Mouse (Mus musculus) hematopoietic stem cell, adult 5-6 weeks (primary cell): ENCODE results near the gene Fam178b. TPM values are rescaled to one million over a fixed set of nuclear protein-coding genes. Genes with fewer than 3 reads are reported as not detected.
"Not testable (repeated sequence)": the region's sequence is repeated elsewhere in the genome, so short reads cannot be mapped to it uniquely, and the experiment has no call there.

Experiments used
- ATAC-seq, 2 experiments: fragments of 125-278 bp in 1 of 2; replicated peaks in 1 of 2; 2 replicates each; pipeline ENCODE4 v1.8.0; 2016 to 2017; ENCODE audit warnings: inconsistent platforms in 2 of 2, mild to moderate bottlenecking in 2 of 2, moderate number of reproducible peaks in 2 of 2, low read depth in 1 of 2, moderate TSS enrichment in 1 of 2; ENCODE audit not compliant: low FRiP score in 2 of 2, poor library complexity in 2 of 2, severe bottlenecking in 2 of 2, insufficient read depth in 1 of 2, low TSS enrichment in 1 of 2
- total RNA-seq: library from RNA; stranded (forward); fragments of 172-1452, 232-1000 nt; gene quantifications from 2 replicates; pipeline ENCODE4 v1.2.3, GENCODE M21; 2017

The Fam178b gene
- total RNA-seq, 1 experiment from 2014 or later: not detected

DNA sequence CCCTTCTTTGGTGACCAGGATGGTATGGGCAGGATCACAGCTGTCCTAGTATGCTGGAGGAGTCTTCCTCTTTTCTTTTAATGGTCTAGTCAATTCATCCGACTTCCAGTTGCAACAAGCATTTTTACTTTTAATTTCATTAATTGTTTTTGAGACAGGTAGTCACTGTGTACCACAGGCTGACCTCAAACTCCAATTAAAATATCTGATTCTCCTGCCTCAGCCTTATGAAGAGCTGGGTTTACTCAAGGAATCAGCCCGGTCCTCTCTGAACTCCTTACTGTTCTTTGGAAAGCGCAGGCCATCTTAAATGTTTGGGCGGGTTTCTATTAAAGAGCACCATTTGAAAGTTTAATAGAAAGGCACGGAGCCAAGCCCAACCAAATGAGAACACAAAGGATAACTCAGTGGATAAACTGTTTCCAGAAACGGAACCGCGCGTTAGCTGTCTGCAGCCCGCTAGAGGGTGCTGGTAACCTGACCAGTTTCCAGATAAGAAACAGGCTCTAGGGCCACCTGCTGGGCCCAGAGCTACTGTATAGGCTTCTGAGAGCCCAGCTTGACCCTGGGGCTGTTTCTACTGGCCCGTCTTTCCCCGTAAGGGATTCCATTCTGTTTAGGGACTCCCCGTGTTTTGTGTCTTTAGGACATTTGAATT is 956 bp upstream of the Fam178b start:
- ATAC-seq: peak; percentile 94 to 96

DNA sequence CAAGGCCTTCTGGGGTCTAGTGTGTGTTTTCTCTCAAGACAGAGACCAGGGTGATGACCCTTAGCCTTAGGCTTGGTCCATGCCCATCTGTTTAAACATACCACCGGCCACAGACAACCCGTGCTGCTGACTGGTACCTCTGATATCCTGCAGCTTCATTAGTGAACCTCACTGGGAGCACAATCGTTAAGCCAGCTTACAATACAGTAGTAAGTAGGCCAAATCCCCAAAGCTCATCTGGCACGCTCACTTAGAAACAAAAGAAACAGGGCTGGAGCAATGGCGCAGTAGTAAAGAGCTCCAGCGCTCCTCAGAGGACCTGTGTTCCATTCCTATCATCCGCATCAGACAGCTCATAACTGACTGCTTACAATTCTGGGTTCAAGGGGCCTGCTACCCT is 2.1 kb downstream of the Fam178b start:
- no peak for ATAC-seq

- ATAC-seq: no peak
Observed at GRCm38 (mm10) chr1:36674936-36675335, 8.0 kb downstream of the Fam178b start.

DNA sequence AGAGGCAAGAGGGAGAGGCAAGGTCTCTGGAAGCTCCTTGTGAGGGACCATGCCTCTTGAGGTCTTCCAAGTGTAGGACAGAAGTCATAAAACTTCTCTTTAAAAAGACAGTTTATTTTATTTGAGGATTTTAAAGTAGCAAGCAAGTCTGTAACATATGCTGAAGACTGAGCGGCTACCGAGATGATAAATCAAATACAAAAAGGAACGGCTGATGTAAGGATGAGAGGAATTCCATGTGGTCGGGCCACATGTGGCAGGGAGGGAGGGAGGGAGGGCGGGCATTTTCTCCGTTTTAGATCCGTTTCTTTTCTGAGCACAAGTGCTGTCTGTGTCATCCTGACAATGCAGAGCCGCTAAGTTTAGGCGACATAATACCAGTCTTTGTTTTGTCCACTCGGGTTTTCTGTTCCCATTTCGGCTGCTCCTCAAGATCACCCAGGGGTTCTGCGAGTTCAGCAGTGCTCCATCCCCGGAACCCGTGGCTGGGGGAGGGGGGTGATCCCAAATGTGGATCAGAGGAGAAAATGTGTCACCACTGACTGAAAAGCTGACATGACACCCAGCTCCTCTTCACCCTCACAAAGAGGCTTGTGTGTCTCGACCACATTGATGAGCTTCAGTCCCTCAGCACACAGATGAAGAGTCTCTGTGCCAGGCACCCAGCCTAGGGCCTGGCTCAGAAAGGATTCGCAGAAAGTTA is 10.2 kb downstream of the Fam178b start:
- no peak for ATAC-seq

- ATAC-seq: no peak
Observed at GRCm38 (mm10) chr1:36671260-36671659, 11.7 kb downstream of the Fam178b start.

DNA sequence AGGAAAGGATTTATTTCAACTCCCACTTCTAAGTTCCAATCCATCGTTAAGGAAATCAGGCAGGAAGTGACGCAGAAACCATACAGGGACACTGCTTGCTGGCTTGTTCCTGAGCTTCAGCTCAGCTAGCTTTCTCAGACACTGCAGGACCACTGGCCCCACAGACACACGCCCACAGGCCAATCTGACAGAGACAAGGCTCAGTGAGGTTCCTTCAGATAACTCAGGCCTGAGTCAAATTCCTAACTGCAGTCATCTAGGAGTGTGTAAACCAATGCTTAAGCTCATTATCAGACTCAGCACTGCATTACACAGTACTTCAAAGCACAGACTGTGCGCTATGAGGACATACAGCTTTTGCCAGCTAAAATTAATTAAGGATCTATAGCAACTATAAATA is 12.7 kb downstream of the Fam178b start:
- ATAC-seq: no peak

DNA sequence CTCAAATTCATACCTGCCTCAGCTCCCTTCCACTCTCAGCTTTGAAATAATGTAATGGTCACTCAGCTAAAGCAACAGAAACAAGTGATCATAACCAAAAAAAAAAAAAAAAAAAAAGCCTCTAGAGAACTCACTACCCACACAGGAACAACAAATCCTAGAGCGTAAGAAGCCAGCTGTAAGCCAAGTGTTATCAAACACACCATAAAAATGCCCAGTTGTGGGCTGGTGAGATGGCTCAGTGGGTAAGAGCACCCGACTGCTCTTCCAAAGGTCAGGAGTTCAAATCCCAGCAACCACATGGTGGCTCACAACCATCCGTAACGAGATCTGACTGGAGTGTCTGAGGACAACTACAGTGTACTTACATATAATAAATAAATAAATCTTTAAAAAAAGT is 15.0 kb downstream of the Fam178b start:
- ATAC-seq: not testable (repeated sequence)

GRCm38 (mm10) chr1:36665934-36666333 is 17.0 kb downstream of the Fam178b start:
- no peak for ATAC-seq

GRCm38 (mm10) chr1:36665165-36665723 is 17.7 kb downstream of the Fam178b start:
- no peak for ATAC-seq

- ATAC-seq: peak in 1 of 2 experiments; percentile 42; a peak in 1 of 4 replicates
Observed at GRCm38 (mm10) chr1:36664457-36664856, 18.5 kb downstream of the Fam178b start.

GRCm38 (mm10) chr1:36658621-36659399 is 24.2 kb downstream of the Fam178b start:
- ATAC-seq: no peak

DNA sequence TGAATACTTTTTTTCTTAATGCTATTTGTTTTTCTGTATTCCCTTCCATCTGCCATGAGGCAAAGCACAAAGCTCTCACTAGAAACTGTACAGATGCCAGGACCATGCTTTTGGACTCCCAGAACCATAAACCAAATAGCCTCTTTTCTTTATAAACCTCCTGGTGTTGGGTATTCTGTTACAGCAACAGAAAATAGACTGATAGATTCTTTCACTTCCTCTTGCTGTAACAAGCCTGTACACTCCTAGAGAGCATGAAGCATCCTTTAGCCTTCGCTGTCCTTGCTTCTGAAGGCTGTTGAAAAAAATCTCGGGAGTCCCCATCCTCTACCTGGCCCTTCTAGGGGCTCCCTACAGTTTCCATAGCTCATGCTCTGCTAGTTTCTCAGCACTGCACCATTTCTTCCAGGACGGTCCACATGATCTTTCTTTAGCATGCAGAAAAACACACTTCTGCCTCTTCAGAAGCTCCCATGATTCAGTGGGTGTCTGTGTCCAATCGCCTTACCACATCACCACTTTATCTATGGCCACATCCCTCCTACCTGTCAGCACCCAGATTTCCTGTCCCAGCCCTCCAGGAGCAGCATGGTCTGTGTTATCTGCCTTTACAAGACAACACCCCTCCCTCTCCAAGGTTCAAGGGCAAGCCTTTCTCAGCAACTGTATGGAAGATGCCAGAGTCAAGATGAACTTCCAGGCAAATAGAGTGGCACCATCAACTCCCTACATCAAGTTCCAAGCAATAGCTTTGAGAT is 25.1 kb downstream of the Fam178b start:
- no peak for ATAC-seq

DNA sequence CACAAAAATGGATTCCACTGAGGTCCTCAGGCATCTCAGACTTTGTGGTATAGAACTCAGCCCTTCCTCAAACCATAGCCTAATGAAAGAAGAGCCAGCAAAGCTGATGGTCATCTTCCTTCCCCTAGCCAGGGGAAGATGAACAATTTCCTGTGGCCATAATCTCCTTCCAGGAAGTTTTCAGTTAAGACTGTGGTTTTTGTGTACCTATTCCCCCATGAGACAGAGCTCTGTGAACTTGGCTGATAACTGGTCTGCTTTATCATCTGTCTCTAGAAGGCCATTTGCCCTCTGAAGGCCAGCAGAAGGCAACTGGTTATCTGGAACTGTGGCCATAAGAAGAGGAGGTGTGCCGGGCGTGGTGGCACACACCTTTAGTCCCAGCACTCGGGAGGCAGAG is 26.8 kb downstream of the Fam178b start:
- ATAC-seq: no peak

DNA sequence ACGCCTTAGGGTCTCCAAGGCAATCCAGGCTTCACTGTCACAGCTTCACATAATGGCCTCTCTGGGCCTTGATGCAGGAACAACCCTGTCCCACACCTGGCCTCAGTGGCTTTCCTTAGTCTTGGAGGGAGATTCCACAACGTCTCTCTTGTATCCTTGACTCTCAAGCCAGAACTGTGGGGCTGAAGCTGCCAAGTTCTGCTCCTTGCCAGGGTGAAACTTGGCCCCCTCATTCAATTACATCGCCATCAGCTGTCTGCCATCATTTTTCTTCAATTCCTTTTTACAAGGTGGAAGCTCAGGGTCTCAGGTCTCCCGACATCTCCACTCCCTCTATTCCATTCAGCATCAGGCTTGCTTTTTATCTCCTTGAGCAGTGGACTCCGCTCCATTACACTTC is 27.9 kb downstream of the Fam178b start:
- ATAC-seq: no peak

GRCm38 (mm10) chr1:36647631-36648030 is 35.4 kb downstream of the Fam178b start:
- ATAC-seq: no peak

DNA sequence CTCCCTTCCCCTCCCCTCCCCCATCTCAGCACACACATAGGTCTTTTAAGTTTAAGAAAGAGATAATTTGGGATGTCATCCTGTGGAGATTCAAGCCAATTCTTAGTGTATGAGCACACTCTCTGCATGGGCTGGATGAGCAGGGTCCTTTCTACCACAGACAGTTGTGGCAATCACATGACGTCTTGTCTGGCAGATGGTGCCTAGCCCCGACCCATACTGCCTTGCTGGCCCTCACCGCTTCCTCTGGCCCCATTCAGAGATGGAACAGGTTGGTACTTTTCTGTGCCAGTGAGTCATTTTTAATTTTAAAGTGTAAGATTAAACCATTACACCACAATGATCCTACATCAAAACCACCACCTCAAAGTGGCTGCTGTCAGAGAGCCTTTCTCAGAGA is 36.7 kb downstream of the Fam178b start:
- ATAC-seq: no peak

DNA sequence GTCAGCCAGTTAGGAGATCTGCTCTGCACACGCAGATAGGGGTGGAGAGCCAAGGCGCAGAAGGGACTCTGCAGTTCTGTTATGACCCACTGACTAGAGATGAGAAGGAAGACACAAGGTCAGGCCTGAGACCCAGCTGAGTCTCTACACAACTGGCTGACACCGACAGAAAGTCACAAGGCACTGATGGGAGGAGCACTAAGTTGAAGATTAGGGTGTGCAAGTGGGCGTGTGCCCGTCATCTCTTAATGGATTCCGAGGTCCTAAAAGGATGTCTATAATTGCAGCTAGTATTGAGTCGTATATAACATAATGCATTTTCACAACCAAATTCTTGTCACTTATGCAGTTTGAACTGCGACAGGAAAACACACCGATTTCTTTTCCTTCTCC is 38.4 kb downstream of the Fam178b start:
- no peak for ATAC-seq
